Mouse (Mus musculus) CD8-positive naive resting alpha-beta T cell, adult 2 months (primary cell): ENCODE results near the gene Eif3g.
A peak's percentile ranks its signal among the peaks of the same experiment; 100 is the strongest.

Source experiments
- DNase-seq, 2 experiments: peaks; one replicate each; pipeline ENCODE4 v3.0.0; 2022; ENCODE audit warnings: low read depth in 2 of 2, low spot score in 2 of 2

The Eif3g gene

DNA sequence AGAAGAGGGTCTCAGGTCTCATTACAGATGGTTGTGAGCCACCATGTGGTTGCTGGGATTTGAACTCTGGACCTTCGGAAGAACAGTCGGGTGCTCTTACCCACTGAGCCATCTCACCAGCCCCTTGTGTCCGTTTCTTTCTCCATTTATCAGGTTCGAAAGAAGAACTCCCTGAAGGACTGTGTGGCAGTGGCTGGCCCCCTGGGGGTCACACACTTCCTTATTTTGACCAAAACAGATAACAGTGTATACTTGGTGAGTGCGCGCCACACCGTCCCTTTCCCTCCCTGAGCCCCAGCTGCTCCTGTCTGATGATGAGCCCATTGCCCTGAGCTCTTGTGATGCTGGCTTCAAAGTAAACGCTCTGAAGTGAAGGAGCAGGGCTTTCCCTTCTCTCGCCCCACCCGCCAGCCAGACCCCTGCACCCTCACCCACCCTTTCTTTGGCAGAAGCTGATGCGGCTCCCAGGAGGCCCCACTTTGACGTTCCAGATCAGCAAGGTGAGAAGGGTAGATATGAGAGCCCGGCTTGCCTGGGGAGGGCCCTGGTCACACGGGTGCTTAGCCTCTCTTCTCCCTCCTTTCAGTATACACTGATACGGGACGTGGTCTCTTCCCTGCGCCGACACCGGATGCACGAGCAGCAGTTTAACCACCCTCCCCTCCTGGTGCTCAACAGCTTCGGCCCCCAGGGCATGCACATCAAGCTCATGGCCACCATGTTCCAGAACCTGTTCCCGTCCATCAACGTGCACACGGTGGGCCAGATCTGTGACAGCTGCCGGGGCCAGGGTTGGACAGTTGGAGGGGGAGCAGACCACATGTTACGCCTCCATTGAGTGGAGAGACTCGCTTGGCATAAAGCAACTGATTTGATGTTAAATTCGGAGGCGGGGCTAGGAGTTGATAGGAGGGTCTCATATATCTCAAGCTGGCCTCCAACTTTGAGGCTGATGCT lies 9.0 kb downstream of the Eif3g start:
- no peak for DNase-seq

DNA sequence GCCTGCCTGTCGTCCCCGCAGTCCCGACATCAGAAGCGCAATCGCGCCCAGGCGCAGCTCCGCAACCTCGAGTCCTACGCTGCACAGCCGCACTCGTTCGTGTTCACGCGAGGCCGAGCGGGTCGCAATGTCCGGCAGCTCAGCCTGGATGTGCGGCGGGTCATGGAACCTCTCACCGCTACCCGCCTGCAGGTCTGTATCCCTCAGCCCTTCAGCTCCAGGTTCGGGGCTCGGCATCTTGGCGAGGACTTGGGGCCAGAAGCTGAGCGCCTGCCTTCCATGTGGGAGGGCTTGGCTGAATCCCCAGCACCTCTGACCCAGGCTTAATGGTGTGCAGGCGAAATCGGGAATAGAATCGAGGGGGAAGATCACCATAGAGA lies 10.0 kb downstream of the Eif3g start:
- DNase-seq, result no peak

DNA sequence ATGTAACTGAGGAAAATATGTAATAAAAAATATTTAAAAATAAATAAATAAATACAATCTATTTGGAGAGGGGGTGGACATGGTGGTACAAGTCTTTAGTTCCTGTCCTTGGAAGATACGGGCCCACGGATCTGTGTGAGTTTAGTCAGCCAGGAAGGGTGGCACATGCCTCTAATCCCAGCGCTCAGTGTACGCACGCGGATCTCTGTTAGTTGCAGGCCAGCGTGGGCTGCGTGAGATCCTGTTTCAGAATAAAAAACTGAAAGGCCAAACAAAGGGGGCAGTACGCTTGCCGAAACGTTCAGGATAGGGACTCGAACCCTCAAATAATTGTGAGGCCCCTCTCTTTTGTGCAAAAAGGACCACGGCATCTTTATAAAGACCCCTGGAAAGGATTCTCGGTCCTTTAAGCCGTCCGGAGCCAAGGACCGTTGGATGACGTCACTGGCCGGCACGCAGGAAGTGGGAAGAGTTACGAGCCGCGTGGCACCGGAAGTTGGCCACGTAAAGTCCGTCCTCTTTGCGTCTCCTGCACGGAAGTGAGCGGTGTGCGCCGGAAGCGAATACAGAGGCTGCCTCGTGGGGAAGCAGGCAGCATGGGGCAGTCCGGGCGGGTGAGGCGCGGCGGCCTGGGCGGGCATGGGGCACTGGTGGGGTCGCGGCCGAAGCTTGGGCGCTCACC lies 10.6 kb downstream of the Eif3g start, which contains the start of gene Ppan:
TSS of gene Ppan (plus strand) at position 472 of the 682 bp plus-strand sequence.
- DNase-seq, result peak; percentile 86 to 88

DNA sequence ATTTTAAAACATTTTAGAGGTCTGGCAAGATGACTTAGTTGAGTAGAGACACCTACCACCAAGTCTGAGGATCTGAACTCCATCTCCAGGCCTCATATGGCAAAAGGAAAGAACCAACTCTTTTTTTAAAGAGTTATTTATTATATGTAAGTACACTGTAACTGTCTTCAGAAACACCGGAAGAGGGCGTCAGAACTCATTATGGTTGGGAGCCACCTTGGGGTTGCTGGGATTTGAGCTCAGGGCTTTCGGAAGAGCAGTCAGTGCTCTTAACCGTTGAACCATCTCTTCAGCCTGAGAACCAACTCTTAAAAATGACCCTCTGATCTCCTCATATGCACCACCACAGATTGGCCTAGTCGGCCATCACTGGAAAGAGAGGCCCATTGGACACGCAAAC lies 11.2 kb downstream of the Eif3g start:
- DNase-seq, result no peak

DNA sequence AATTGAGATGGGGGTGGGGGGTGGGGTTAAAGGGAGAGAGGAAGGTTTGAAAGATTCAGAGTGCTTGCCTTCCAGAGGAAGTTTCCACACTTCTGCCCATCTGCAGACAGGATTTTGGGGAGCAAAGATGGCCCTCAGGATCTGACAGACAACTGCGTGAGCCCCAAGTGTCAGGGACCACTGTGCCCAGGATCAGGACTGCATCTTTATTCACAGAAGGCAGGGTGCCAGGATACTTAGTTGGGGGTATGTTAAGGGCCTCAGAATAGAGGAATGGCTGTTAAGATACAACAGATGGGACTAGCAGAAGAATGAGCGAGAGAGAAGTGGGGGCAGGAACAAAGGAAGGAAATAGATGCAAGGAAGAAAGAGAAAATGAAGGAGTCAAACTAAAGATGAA lies 11.9 kb downstream of the Eif3g start:
- DNase-seq, result no peak

DNA sequence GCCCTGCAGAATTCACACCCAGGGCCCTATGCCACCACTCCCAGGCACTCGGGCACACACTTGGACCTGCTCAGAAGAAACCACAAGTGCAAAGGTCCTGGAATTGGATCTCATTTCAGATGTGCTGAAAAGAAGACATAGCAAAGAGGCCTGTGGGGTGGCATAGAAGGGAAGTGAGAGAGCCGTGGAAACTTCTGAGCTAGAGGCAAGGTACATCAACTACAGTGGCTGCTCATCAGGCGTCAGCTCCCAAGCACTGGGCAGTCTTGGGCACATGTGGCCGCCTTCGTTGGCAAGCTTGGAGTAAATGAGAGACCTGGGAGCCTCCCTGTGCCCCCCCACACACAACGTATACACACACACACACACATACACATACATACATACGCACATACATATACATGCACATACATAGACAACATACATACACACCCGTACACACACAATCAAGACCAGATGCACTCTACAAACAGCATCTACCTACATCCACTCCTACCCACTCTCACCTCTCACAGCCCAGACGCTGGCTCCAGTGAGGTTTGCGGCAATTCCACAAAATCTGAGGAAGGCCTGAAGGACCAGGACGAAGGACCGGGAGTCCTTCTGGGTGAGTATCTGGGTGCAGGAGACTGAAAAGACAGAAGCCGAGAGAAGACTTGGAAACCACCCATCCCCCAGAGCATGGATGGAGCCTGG lies 19.2 kb downstream of the Eif3g start, which contains the start of gene Angptl6:
TSS of gene Angptl6 (minus strand) at position 631 of the 696 bp plus-strand sequence.
- no peak for DNase-seq

DNA sequence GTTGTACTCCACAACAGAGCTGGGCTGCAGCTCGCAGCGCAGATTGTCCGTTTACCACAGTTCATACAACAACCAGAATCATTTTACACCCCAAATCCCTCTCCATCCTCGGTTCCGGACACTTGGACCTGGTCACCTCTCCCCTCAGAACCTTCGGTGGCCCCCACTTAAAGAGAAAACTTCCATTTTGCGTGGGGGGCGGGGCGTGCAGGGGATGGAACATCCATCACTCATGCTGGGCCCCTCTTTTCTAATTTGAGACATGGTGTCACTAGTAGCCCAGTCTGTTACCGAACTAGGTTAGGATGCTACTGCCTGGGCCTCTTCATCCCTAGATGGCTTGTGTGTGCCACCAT lies 19.7 kb downstream of the Eif3g start:
- no peak for DNase-seq

DNA sequence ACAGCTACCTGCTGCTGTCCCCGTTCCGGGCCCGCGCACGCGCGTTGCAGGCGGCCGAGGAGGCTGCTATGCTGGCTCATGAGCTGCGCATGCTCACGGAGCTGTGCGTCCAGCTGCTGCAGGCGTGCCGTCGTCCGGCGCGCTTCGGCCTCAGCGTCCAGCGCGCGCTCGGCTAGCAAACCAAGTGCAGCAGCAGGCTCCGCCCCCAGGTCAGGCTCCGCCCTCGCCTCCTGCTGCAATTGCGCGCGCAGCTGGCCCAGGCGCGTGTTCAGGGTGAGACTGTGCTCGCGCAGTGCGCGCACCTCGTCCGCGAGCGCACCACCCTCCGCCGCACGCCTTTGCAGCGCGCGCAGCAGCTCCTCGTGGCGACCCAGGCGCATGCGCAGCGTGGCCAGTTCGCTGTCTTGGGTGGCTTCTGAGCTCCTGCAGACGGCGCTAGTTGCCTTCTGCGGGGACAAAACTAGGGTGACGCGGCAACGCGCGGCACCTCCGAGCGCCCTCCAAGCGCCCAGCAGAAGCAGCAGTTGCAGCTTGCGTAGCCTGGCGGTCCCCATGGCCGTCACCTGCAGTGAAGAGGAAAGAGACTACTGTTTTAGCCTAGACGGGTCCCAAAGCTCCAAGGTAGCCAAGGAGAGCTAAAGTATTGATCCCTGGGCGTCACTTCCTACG lies 20.2 kb downstream of the Eif3g start:
- DNase-seq, result peak; percentile 98 to 99

DNA sequence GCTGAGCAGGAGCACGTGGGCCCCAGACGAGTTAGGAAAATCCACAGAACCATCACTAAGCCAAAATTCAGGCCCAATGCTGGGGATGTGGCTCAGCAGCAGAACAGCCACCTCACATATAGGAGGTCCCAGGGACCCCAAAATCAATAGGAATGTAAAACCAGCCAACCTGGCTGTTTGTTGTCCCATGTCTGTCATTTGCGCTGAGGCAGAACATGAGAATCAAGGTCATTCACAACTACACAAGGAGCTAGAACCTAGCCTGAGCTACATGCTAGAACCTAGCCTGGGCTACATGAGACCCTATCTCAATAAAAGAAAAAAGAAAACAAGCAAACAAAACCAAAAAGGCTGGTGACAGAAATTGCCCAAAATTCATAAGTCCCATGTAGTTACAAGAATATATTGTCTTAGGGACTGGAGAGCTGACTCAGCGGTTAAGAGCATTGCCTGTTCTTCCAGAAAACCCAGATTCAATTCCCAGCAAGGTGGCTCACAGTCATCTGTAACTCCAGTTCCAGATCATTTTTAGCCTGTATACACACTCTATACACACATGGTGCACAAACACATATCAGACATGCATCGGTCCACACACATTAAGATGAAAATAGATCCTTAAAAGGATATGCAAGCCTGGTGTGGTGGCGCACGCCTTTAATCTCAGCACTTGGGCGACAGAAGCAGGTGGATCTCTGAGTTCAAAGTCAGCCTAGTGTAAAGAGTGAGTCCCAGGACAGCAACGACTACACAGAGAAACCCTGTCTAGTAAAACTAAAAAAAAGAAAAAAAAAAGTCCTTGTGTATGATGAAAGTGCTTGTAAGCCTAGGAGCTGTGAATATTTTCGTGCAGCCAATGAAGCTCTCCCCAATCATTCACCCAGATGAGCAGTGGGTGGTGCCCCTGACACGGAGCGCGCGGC lies 21.0 kb downstream of the Eif3g start:
- DNase-seq, result peak in 1 of 2 experiments; percentile 19

DNA sequence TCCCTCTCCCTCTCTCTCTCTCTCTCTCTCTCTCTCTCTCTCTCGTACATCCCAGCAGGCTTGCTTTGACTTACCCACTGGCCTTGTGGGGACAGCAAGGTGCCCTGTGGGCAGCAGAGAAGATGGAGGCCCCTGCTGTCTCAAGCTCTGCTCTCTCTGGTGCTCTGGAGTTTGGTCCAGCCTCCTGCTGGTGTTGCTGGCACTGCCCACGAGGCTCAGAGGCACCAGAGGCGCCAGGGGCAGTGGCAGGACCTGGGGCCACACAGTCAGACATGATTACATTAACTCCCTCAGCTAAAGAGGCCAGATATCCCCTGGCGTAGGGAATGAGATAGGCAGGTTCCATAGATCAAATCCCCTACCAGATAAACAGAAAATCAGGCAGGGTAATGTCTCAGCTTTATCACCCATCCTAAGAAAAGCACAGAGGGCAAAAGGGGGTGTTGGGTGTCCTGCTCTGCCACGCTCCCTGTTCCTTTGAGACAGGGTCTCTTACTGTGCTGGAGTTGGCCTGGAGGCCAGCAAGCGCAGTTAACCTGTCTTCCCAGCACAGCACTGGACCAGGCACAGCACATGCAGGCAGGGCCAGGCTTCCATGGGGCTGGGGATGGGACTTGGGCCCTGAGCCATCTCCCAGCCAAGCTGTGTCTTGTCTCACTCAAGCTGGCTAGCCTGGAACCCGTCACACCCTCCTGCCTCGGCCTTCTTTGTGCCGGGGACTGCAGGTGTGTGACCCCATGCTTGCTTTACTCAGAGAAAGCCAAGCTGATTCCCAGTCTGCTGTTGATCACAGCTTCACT lies 21.9 kb downstream of the Eif3g start:
- DNase-seq, result no peak

DNA sequence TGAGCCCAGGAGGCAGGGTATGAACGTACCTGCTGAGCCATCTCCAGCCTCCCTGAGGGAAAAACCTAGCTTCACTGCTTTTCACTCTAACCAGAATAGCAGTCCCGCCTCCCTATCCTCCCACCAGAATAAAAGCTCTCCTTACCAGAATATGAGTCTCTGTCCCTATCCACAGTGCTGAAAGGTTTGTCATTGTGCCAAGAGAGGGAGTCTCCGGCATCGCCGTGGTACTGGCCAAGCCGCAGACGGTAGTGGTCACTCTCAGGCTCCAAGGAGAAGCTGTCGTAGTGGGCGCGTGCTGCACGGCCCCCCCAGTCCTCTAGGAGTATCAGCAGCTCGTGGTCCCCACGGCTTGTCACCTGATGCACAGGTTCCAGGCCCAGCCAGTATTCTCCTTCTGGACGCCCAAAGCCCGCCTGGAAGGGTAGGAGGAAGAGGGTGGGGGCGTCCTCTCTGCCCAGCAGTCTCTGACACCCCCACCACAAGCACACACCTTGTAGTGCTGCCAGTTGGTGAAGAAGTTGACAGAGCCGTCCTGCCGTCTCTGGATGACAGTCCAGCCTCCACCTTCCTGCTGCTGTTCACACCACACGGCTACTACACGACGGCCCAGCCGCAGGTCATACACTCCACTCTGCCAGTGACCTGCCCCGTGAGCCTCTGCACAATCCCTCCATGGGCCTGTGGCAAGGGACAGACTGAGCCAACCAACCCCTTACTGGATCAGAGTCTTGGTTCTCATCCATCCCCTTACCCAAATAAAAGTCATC lies 23.2 kb downstream of the Eif3g start:
- no peak for DNase-seq

DNA sequence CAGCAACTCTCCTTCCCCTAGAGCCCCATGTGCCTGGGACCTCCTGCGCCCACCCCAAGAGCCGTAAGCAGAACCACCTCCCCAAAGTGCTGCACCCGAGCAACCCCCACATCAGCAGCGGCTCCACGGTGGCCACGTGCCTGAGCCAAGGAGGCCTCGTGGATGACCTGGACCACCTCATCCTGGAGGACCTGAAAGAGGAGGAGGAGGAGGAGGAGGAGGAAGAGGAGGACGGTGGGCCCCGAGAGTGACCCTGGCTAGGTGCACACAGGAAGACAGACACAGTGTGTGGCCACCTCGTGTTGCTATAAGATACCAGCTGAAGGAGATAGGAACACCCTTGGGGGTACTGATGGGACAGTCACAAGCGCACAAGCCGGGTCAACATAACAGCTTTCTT lies 24.9 kb downstream of the Eif3g start:
- DNase-seq, result no peak

DNA sequence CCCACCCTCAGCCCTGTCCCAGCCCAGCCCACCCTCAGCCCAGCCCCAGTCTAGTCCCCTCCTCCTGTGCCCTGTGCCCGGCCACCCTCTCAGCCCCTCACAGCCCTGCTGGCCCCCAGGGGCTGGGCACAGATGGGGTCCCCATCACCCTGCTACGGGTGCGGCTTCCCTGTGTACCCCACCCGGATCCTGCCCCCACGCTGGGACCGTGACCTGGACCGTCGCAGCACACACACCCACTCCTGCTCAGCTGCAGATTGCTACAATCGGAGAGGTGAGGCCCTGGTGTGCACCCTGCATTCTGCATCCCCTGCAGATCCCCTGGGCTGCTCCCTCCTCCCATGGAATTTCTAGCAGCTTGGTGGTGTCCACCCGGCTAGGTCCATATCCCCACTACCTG lies 25.4 kb downstream of the Eif3g start:
- DNase-seq, result no peak

DNA sequence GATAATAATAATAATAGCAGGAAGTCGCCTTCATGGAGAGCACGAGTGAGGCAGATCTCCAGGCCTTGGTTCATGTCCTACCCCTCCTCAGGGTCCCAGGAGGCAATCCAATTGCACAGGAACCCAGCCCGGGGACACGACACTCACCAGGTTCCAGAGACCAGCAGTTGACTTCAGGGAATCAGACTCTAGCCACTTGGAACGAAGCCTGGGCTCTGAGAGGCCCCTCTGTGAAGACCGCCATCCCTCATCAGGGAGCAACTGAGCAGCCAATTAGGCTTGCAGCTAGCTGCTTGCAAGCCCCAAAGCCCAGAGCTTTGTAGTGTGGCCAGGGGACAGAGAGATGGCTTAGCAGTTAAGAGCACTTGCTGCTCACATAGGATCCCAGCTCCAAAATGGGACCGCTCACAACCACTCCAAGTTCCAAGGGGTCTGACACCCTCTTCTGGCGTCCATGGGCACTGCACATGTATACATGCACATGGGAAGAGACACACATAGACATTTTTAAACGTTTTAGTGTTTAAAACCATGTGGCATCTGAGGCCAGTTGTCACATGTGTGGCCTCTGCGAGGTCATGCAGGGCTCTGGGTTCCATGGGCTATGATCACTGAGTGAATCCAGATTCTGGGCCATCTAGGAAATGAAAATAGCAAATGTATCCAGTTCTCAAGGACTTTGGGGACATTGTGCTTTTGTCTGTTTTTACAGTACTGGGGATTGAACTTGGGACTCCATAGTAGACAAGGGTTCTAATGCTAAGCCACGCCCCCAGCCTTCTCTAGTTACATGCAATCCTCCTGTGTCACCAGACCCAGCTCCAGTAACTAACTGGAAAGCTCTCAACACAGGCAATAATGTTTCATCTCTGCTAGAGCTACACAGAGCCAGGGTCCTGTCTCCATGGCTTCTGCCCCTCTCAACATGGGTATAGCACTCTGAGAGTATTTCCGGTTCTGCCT lies 27.9 kb downstream of the Eif3g start:
- DNase-seq, result no peak

DNA sequence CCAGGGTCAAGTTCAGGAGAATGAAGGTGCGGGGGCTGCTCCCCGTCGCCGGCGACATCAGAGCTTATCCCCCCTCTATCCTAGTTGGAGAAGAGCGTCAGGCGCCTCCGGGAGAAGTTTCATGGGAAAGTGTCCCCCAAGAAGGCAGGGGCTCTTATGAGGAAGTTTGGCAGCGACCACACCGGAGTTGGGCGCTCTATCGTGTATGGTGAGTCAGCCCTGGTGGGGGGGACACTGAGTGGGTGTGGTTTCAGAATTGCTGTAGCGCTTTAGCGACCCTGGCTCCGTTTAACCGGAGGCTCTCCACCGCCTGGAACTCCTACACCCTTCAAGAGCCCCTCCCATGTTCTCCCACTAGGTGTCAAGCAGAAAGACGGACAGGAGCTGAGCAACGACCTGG lies 29.2 kb downstream of the Eif3g start:
- DNase-seq, result no peak

DNA sequence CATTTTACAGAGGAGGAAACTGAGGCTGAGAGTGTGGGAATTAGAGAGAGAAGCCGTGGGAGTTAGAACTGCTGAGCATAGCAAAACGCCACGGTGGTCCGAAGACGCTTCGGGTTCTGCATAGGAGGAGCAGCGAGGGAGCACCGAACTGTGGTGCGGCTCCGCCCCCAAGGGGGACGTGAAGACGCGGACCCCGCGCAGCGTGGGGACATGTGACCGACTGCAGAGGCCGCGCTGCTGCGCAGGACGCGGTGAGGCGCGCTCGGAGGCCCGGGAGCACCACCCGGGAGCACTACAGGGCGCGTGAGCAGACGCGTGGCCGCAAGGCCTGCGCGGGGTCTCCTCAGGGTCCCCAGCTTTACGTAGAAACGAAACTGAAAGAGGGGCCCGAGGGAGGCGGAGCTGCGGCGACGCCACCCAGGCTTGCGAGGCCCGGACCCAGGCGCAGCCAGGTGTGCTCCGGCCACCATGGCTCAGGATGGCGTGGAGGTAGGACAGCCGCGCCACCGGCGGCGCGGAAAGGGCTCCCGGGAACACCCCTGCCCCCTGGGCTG lies 29.9 kb downstream of the Eif3g start, which contains the start of gene A230050P20Rik:
TSS of gene A230050P20Rik (plus strand) at position 195 of the 554 bp plus-strand sequence.
- peak; percentile 35 to 46 for DNase-seq

DNA sequence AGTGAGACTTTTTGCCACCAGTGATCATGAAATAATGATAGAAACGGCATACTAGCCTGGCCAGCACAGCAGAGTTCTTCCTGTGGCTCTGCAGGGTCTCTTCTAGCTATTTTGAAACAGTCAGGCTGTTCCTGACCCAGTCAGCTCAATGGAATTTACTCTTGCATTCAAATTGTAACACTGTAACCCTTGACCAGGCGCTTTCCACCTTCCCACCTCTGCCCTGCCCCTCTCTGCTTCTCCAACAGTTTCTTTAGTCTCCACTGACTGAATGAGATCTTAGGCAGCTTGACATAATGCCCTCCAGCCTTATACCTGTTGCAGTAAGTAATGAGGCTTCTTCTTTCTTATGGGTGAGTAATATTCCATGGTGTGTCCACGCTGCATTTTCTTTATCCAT lies 31.5 kb downstream of the Eif3g start:
- DNase-seq, result no peak
